Mouse (Mus musculus) CH12.LX (cell line): ENCODE data around the gene Me3. TPM values are rescaled to one million over a fixed set of nuclear protein-coding genes. Genes with fewer than 3 reads are reported as not detected.

Experiments used
- DNase-seq: peaks from one replicate; pipeline ENCODE4 v3.0.0-alpha.2; 2013; ENCODE audit errors: extremely low read depth
- H3K27ac ChIP-seq: 2 replicates; pipeline ENCODE4 v1.5.1; 2012; ENCODE audit warnings: low read depth, mild to moderate bottlenecking, control low read depth, moderate library complexity; ENCODE audit not compliant: insufficient read depth
- H3K27me3 ChIP-seq: replicated peaks from 2 replicates; pipeline ENCODE3; 2012; ENCODE audit warnings: inconsistent platforms
- H3K36me3 ChIP-seq, 2 experiments: replicated peaks in 1 of 2; 2 replicates each; pipeline versions ENCODE3 to v1.6.1; 2012; ENCODE audit warnings: inconsistent platforms in 1 of 2, low read length in 1 of 2, mild to moderate bottlenecking in 1 of 2, mixed read lengths in 1 of 2, moderate library complexity in 1 of 2; ENCODE audit not compliant: control insufficient read depth in 1 of 2, insufficient read depth in 1 of 2
- H3K4me1 ChIP-seq, 2 experiments: 2 replicates each; pipeline ENCODE4 v1.6.1; 2012; ENCODE audit warnings: inconsistent platforms in 1 of 2, moderate library complexity in 1 of 2; ENCODE audit not compliant: insufficient read depth in 2 of 2, control insufficient read depth in 1 of 2
- H3K4me2 ChIP-seq: 2 replicates; pipeline ENCODE4 v1.6.1; 2012; ENCODE audit warnings: low read depth, mild to moderate bottlenecking, control low read depth; ENCODE audit not compliant: poor library complexity, insufficient read depth, severe bottlenecking
- H3K4me3 ChIP-seq, 3 experiments: fragments of 150-350 bp in 1 of 3; sonication (generic) in 1 of 3; replicated peaks in 1 of 3; 2 replicates each; pipeline versions ENCODE3 to v1.5.1; 2011 to 2012; ENCODE audit warnings: low read depth in 2 of 3, low read length in 2 of 3, mild to moderate bottlenecking in 2 of 3, moderate library complexity in 2 of 3, control low read depth in 1 of 3, improper control_type of control experiment in 1 of 3, inconsistent platforms in 1 of 3, mixed read lengths in 1 of 3; ENCODE audit not compliant: poor library complexity in 1 of 3
- H3K79me2 ChIP-seq: replicated peaks from 2 replicates; pipeline ENCODE4 v1.6.1; 2012; ENCODE audit warnings: mild to moderate bottlenecking, moderate library complexity; ENCODE audit not compliant: control insufficient read depth, poor library complexity, insufficient read depth, severe bottlenecking; ENCODE audit errors: extremely low read depth
- H3K9ac ChIP-seq: 2 replicates; pipeline ENCODE4 v1.6.1; 2012; ENCODE audit warnings: low read depth, mild to moderate bottlenecking, control low read depth, moderate library complexity; ENCODE audit not compliant: insufficient read depth
- H3K9me3 ChIP-seq: replicated peaks from 2 replicates; pipeline ENCODE3; 2012; ENCODE audit warnings: low read length, inconsistent platforms, mixed read lengths
- BHLHE40 ChIP-seq: IDR thresholded peaks from 2 replicates; pipeline ENCODE4 v1.6.1; 2011; ENCODE audit warnings: mild to moderate bottlenecking, low read depth, low read length, improper control_type of control experiment
- dilution Hi-C: fragments of 300-500 bp; cut with MboI; formaldehyde crosslinking; loops from 2 replicates; pipeline ENCODE4 v1.14.3; 2020; ENCODE audit warnings: low sequenced_read_pairs; ENCODE audit not compliant: extremely low pct_unique_long_range_greater_than_20kb, extremely low pct_ligation_motif_present
- in situ Hi-C: fragments of 300-500 bp; cut with MboI; formaldehyde crosslinking; loops from 3 replicates; pipeline ENCODE4 v1.14.3; 2019; ENCODE audit warnings: low sequenced_read_pairs, low pct_ligation_motif_present, low pct_unique_long_range_greater_than_20kb, mixed read lengths
- polyA plus RNA-seq: library from polyadenylated mRNA; unstranded; fragments of >175 nt; gene quantifications from 2 replicates; pipeline ENCODE4 v1.2.1, GENCODE M21; 2012; ENCODE audit warnings: low read depth; ENCODE audit not compliant: insufficient read length
- total RNA-seq, 2 experiments: library from RNA; depleted of rRNA; stranded (reverse); fragments of 300-350 nt in 1 of 2; fragments of >200 nt in 1 of 2; gene quantifications; 2 replicates each; pipeline ENCODE4 v1.2.3; 2012 to 2014

Me3 gene
- total and polyA plus RNA-seq, 3 experiments: not detected

DNA sequence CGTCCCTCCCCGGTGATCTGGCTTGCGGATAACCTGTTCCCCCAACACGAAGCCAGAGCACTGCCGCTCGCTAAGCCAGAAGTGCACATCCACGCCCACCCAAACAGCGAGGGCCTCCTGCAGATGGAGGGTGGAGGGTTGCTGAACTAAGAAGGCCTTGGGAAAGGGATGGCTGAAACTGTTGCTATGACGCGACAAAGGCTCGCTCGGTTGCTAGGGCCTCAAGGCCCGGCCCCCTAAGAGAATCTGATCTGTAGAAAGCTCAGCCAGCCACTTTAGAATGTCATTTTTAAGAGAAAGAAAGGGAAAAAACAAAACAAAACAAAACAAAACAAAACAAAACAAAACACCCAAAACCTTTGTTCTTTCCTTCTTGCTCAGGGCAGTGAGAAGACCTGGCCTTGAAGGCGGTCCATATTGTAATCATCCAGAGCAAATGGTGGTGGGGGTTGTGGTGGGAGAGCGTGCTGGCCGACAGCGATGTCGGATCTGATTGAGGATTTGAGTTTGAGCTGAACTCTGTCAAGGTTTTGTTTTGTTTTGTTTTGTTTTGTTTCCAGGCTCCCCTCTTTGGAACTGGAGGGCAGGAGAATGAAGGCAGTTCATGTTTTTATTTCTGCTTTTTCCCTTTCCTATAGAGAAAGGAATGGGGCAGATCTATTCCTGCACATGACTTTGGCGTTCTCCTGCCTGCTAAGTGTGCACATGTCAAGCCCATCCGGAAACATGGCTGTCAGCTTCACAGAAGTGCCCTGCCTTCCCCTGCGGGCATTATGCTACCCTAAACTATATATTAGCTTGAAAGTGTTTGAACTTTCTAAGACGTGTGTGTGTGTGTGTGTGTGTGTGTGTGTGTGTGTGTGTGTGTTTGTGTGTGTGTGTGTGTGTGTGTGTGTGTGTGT lies 271.5 kb downstream of the Me3 start, which contains the start of gene Ccdc81:
Gene Ccdc81 (minus strand): TSS at position 188 of the 902 bp plus-strand sequence.
- Histone ChIP-seq H3K27ac (no peak within 1 kb of the TSS), H3K4me2 (no peak within 1 kb of the TSS), H3K9ac (no peak within 1 kb of the TSS), H3K27me3 (no peaks in the 10 kb centered on the region), H3K36me3 (no peaks in the 10 kb centered on the region), H3K79me2 (no peaks in the 10 kb centered on the region), H3K4me1 (no peaks in the 10 kb centered on the region), H3K4me3 (no peak within 1 kb of the TSS), H3K9me3 (no peaks in the 10 kb centered on the region)
- DNase-seq: no peak
- TF ChIP-seq BHLHE40: no peak
- dilution Hi-C loops: no loop called here
- in situ Hi-C loops: no loop called here

Other genes with a start within 250 kb of the Me3 start
- 17.6 and 18.0 TPM in 2 replicates for gene Tmem135, start 228.2 kb upstream of the Me3 start, total RNA-seq (2012; rRNA removed)
- gene Tmem135, start 228.2 kb upstream of the Me3 start, total RNA-seq (2014; rRNA removed): 31.0 and 33.6 TPM in 2 replicates
- 28.6 and 30.0 TPM in 2 replicates for gene Tmem135, start 228.2 kb upstream of the Me3 start, polyA plus RNA-seq
- gene Fzd4, start 228.0 kb upstream of the Me3 start, total RNA-seq (2012; rRNA removed): 0.04 and 0.08 TPM in 2 replicates
- gene Fzd4, start 228.0 kb upstream of the Me3 start, total RNA-seq (2014; rRNA removed): 0.04 TPM in 1 of 2 replicates, not detected in the other
- 0.10 and 0.13 TPM in 2 replicates for gene Fzd4, start 228.0 kb upstream of the Me3 start, polyA plus RNA-seq
- 1.1 and 3.4 TPM in 2 replicates for gene Prss23, start 105.2 kb upstream of the Me3 start, total RNA-seq (2012; rRNA removed)
- gene Prss23, start 105.2 kb upstream of the Me3 start, total RNA-seq (2014; rRNA removed): 1.3 and 2.4 TPM in 2 replicates
- gene Prss23, start 105.2 kb upstream of the Me3 start, polyA plus RNA-seq: 2.1 and 2.6 TPM in 2 replicates